In the genomic region with DNA sequence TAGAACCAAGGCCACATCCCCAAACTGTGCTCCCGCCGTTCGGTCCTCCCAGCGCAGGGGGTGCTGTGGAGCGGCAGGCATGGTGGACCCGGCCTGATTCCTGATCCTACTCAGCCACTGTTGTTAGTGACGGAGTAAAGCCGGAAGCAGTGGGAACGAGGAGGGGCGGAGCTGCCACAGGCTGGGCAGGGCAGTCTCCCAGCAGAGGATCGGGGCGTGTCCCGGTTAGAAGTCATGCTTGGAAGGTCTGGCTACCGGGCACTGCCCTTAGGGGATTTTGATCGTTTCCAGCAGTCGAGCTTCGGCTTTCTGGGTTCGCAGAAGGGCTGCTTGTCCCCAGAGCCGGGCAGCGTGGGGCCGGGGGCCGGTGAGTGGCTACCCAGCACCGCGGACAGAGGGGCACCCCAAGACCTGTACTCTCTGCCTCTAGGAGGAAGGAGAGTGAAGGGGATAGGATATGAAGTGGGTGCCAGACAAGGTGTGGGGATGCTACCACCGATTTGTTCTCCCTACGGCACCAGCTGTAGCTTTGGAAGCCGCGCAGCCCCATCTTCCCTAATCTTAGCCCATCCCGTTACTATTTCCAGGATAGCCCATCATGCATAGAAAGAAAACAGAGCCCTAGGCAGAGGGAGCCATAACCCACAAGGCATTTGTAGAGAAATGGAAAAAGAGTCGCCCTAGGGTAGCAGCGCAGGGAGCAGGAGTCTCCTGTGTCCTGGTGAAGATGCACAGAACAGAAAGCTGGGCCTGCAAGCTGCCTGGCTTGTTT, we compare ENCODE assay signal across 8 mouse cellular contexts. TPM values are rescaled to one million over a fixed set of nuclear protein-coding genes. Genes with fewer than 3 reads are reported as not detected.
DNase-seq lines count a peak whose midpoint lies in the region; ATAC-seq and TF ChIP-seq lines count a peak whose summit lies in the region.

A gene (plus strand): TSS at position 132 of the 772 bp plus-strand sequence.

- no peaks in the 10 kb centered on the region for H3K27me3 ChIP-seq in heart, embryonic 11.5 days (ENCODE audit: control insufficient read depth, insufficient read depth, low read length)
- no peaks in the 10 kb centered on the region for H3K27me3 ChIP-seq in kidney, embryonic 16.5 days (ENCODE audit: insufficient read depth, low read length)
- H3K27me3 ChIP-seq in liver, adult 2 months (ENCODE audit: control insufficient read depth, insufficient read depth, low read length), result no peaks in the 10 kb centered on the region
- H3K27me3 ChIP-seq in myocyte (ENCODE audit: control insufficient read depth, insufficient read depth, insufficient read length), result no peaks in the 10 kb centered on the region
- no peaks in the 10 kb centered on the region for H3K27me3 ChIP-seq in splenic B cell, adult 2 months (ENCODE audit: control insufficient read depth, insufficient read depth, low read length, poor library complexity, severe bottlenecking)

- peak; percentile 93 for TF ChIP-seq CTCF in liver, adult 2 months (IDR thresholded peaks at IDR 0.05; ENCODE audit: low read depth, low read length)

- H3K36me3 ChIP-seq in heart, embryonic 11.5 days (ENCODE audit: control insufficient read depth, insufficient read depth, low read length), result no peaks in the 10 kb centered on the region; the same call in 1 of the 2 replicates
- peaks cover 16% of the 10 kb centered on the region for H3K36me3 ChIP-seq in kidney, embryonic 16.5 days (ENCODE audit: insufficient read depth, low read length)
- H3K36me3 ChIP-seq in liver, adult 2 months (ENCODE audit: control insufficient read depth, insufficient read depth, low read length), result no peaks in the 10 kb centered on the region
- no peaks in the 10 kb centered on the region for H3K36me3 ChIP-seq in myocyte (ENCODE audit: control insufficient read depth, insufficient read depth)
- no peaks in the 10 kb centered on the region; the same call in 1 of the 2 replicates for H3K36me3 ChIP-seq in splenic B cell, adult 2 months (ENCODE audit: control insufficient read depth, insufficient read depth, low read length, poor library complexity, severe bottlenecking)

- H3K9ac ChIP-seq in heart, embryonic 11.5 days (ENCODE audit: low read depth, low read length), result peak within 1 kb of the TSS; percentile 85
- peak within 1 kb of the TSS; percentile 86 for H3K9ac ChIP-seq in kidney, embryonic 16.5 days (replicated peaks; ENCODE audit: low read length)
- peak within 1 kb of the TSS; percentile 70 for H3K9ac ChIP-seq in liver, adult 2 months (ENCODE audit: low read depth, low read length)

- DNase-seq in B cell, adult 2 months, result peak; percentile 98
- DNase-seq in brain, adult 2 months (ENCODE audit: low read depth, low spot score), result peak; percentile 98
- peak; percentile 92 for DNase-seq in liver, adult 2 months (ENCODE audit: extremely low read depth, low read depth, low spot score)
- peak; percentile 95 for DNase-seq in splenic B cell, adult 2 months (ENCODE audit: low read depth, low spot score)

- H3K79me2 ChIP-seq in liver, adult 2 months (ENCODE audit: control insufficient read depth, insufficient read depth, low read length), result no peaks in the 10 kb centered on the region; the same call in 1 of the 2 replicates
- peaks cover 15% of the 10 kb centered on the region for H3K79me2 ChIP-seq in myocyte (ENCODE audit: control insufficient read depth, insufficient read depth)

- H3K4me1 ChIP-seq in heart, embryonic 11.5 days (ENCODE audit: control insufficient read depth, insufficient read depth, low read length), result peaks cover 18% of the 10 kb centered on the region
- H3K4me1 ChIP-seq in kidney, embryonic 16.5 days (ENCODE audit: insufficient read depth, low read length), result peaks cover 18% of the 10 kb centered on the region
- peaks cover 5% of the 10 kb centered on the region; the same call in 1 of the 2 replicates for H3K4me1 ChIP-seq in liver, adult 2 months (ENCODE audit: control insufficient read depth, insufficient read depth, low read length)

- WGBS in heart, embryonic 11.5 days (ENCODE audit: insufficient replicate concordance), result 1% methylated on average over 31 of the region's 31 CpGs
- WGBS in kidney, embryonic 16.5 days, result under 1% methylated on average over 31 of the region's 31 CpGs
- WGBS in liver, adult 2 months, result 1% methylated on average over 31 of the region's 31 CpGs

- peak; percentile 93 for ATAC-seq in erythroblast, adult 5-6 weeks (replicated peaks; ENCODE audit: low FRiP score, poor library complexity, severe bottlenecking)
- peak; percentile 92 for ATAC-seq in heart, embryonic 11.5 days (replicated peaks; ENCODE audit: insufficient number of reproducible peaks, low FRiP score, low TSS enrichment)
- peak; percentile 96 for ATAC-seq in kidney, embryonic 16.5 days (ENCODE audit: low FRiP score, low TSS enrichment)

- TF ChIP-seq POLR2A in liver, adult 2 months (IDR thresholded peaks at IDR 0.05; ENCODE audit: extremely low read depth, insufficient read depth, low read length), result 0 out of 2 replicates have a peak, but pooled peaks have one; percentile 43
- TF ChIP-seq POLR2A in myocyte (IDR thresholded peaks at IDR 0.05; ENCODE audit: insufficient read length, low read depth), result peak; percentile 84

- H3K27ac ChIP-seq in heart, embryonic 11.5 days (ENCODE audit: low read depth, low read length), result peak within 1 kb of the TSS; percentile 70
- H3K27ac ChIP-seq in kidney, embryonic 16.5 days (ENCODE audit: low read length), result peak within 1 kb of the TSS; percentile 76
- H3K27ac ChIP-seq in liver, adult 2 months (replicated peaks; ENCODE audit: insufficient read depth, low read depth, low read length), result peak within 1 kb of the TSS; percentile 29

- H3K4me2 ChIP-seq in heart, embryonic 11.5 days, result peak within 1 kb of the TSS; percentile 84
- peak within 1 kb of the TSS; percentile 89 for H3K4me2 ChIP-seq in kidney, embryonic 16.5 days (replicated peaks; ENCODE audit: low read depth, low read length)
- H3K4me2 ChIP-seq in myocyte (ENCODE audit: low read depth), result peak within 1 kb of the TSS; percentile 87

- no peaks in the 10 kb centered on the region for H3K9me3 ChIP-seq in heart, embryonic 11.5 days (replicated peaks; ENCODE audit: control insufficient read depth, low read length)
- H3K9me3 ChIP-seq in kidney, embryonic 16.5 days (ENCODE audit: low read length), result no peaks in the 10 kb centered on the region

- peak within 1 kb of the TSS; percentile 62 for H3ac ChIP-seq in myocyte (ENCODE audit: control insufficient read depth, insufficient read length)

- peak within 1 kb of the TSS; percentile 87 for H3K4me3 ChIP-seq in heart, embryonic 11.5 days (ENCODE audit: low read depth, low read length)
- H3K4me3 ChIP-seq in kidney, embryonic 16.5 days (ENCODE audit: low read length), result peak within 1 kb of the TSS; percentile 82
- H3K4me3 ChIP-seq in liver, adult 2 months (ENCODE audit: insufficient read depth, low read depth, low read length), result peak within 1 kb of the TSS; percentile 69
- peak within 1 kb of the TSS; percentile 38 for H3K4me3 ChIP-seq in myocyte

TF ChIP-seq in myocyte, 11 proteins besides CTCF, POLR2A, EP300 and RAD21:
- TF ChIP-seq USF1 (IDR thresholded peaks at IDR 0.05; ENCODE audit: low read depth) (no peak), TCF3 (IDR thresholded peaks at IDR 0.05; ENCODE audit: insufficient read length, low read depth) (no peak), MYOG (IDR thresholded peaks at IDR 0.05; ENCODE audit: control insufficient read depth in 1 of 3, insufficient read depth in 1 of 3, insufficient read length in 2 of 3, low read depth in 2 of 3) (peak in 1 of 3 experiments; percentile 21), MYOD1 (IDR thresholded peaks at IDR 0.05; ENCODE audit: control insufficient read depth in 1 of 3, insufficient read length in 2 of 3, low read depth in 2 of 3) (peak in 1 of 3 experiments; percentile 29), SRF (IDR thresholded peaks at IDR 0.05; ENCODE audit: control insufficient read depth, insufficient read length, low read depth) (peak; percentile 61), POLR2AphosphoS2 (IDR thresholded peaks at IDR 0.05; ENCODE audit: insufficient read length, low read depth) (peak; percentile 91)

RNA-seq across cellular contexts. Expression of the gene that starts here (rescaled TPM):
- 1.2 and 8.6 TPM in 2 replicates for total RNA-seq in erythroblast, adult 5-6 weeks (2015; ENCODE audit: low replicate concordance)
- total RNA-seq in erythroblast, adult 5-6 weeks (2017; ENCODE audit: low replicate concordance), result 2.1 and 2.3 TPM in 2 replicates
- polyA plus RNA-seq in heart, embryonic 11.5 days (2014; fragmentation: Nextera tagmentation; extraction: Ambion mirVana), result 19.4 and 22.2 TPM in 2 replicates
- polyA plus RNA-seq in kidney, embryonic 16.5 days (2015; fragmentation: Nextera tagmentation; extraction: Ambion mirVana), result 33.8 and 35.8 TPM in 2 replicates
- 5.4 and 5.8 TPM in 2 replicates for total RNA-seq in liver, adult 2 months (2014; rRNA removed)
- 7.8 and 8.1 TPM in 2 replicates for polyA plus RNA-seq in liver, adult 2 months (2012; rRNA removed)
- polyA plus RNA-seq in myocyte (2012; fragmentation: generic; extraction: Trizol), result 37.9 TPM

Comparison
In these comparisons a context has a peak if more than half of its experiments do, and no peak if none do; other contexts are left out.
1. Peak in every context shown above with its lines: DNase-seq, ATAC-seq, H3K4me3 ChIP-seq and H3K27ac ChIP-seq.